Mouse (Mus musculus) urinary bladder, postnatal 14 days (tissue): ENCODE results near the gene Rps21.
"Not testable (repeated sequence)": the region's sequence is repeated elsewhere in the genome, so short reads cannot be mapped to it uniquely, and the experiment has no call there.

Experiments
- DNase-seq: peaks from one replicate; pipeline ENCODE4 v3.0.0; 2021; ENCODE audit warnings: low spot score

Gene Rps21

DNA sequence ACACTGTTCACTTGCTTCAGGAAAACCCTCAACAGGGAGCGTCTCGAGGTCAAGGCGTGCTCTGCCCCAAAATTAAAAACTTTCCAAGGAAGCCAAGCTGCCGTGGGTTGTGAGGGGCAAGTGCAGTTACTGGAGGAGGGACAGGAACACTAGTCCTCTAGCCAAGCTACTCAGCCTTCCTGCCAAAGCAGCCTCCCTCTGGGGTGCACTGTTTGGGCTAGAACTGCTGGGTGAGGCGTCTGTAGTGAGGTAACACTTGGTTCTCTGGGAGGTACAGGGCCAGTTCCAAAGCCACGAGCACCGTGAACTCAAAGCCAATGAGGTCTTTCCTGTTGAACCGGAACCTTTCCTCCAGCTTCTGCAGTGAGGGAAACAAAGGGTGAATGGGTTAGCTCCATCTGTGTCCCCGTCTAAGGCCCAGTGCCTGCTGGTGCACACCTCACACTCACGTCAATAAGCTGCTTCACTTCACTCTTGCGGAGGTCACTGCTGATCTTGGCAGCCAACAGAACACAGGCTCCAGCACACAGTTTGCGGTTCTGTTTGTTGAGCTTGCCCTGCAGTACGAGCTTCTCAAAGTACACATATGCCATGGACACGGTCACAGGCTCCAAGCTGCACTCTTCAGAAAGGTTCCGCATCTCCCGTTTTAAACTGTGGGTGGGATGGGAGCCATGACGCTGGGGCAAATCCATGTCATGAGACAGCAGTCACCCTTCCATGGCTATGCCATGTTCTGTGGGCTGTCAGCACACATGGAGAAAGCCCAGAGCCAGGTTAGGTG lies 2.8 kb downstream of the Rps21 start:
- DNase-seq = not testable (repeated sequence)

DNA sequence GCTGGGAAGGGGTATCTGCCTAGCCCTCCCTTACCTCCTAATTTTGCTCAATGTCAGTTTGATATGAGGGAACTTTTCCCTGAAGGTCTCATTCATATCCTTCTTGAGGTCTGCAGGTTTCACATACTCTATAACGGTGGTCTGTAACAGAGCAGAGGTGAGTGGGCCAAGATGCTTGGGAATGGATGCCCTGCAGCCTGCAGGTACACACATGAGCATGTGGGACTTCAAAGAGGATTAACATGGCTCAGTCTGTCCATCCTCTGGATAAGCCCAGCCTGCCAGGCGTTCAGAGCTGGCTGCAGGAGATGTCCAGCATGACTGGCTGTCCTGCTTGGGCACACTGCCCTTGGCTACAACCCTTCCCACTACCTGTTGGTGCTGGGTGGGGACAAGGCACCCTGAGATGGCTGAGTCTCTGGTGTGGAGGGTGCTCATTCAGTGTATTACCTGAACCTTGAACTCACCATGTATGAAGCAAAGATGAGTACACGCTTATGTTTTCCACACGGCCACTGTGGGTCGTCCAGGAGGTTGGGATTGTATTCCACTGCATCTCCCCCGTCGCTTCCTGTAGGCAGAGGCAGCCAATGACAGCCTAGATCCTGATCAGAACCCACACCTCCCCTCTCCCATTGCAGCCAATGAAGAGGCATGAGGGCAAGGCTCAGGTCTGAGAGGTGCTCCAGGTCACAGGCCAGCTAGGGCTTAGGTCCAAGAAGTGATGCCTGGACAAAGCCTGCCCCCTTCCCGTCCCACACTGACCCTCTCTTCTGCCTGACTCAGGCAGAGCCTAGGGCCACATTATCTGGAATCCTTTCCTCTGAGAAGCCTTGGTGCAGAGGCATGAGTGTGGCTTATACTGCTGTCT lies 3.7 kb downstream of the Rps21 start:
- DNase-seq = no peak

DNA sequence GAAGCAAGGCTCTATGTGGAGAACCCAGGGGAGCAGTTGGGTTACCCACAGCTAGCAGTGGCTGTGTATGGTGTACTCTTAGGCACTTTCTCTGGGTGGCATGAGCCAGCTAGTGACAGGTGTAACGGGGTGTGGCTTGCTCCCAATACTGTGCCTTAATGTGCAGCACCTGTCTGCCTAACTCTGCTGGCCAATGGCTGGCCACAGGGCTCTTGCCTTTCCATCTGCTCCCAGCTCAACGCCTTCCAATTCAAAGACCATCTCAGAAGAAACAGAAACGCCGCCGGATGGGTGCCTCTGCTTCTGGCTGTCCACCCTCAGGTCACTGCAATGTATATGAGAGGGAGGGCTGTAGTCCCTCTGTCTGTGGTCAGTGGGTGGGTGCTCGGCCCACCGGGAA lies 4.7 kb downstream of the Rps21 start:
- no peak for DNase-seq

DNA sequence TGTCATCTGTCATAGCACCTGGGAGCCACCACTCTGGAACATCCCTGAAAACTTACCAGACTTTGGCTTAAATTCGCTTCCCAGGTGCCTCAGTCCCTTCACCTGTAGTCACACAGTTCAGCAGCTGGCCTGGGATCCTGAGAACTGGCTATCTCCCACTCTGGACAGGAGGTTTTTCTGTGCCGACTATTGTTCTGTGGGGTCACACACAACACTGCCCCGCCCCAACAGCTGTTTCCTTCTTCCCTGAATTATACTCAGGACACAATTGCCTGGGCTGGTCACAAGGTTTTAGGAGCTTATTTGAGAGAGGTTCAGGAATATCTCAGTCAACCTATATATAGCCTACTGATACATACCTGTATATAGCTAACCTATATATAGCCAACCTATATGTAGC lies 5.3 kb downstream of the Rps21 start:
- no peak for DNase-seq

DNA sequence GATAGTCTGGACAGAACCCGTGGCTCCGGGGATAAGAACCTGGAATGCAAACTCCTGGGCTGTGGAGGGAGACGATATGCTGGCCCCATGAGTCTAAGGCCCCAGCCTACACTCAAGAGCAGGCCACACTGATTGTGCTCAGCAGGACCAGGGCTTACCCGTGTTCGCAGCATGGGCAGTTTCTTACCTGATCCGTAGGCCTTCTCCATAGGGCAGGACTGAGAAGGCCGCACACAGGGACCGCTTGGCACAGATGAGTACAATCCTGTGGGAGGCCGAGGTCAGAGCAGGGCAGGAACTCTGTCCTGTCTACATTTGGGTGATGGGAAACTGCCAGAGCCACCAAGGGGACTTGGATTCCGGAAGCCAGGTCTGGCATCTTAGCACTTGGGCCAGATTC lies 5.7 kb downstream of the Rps21 start:
- DNase-seq = no peak

DNA sequence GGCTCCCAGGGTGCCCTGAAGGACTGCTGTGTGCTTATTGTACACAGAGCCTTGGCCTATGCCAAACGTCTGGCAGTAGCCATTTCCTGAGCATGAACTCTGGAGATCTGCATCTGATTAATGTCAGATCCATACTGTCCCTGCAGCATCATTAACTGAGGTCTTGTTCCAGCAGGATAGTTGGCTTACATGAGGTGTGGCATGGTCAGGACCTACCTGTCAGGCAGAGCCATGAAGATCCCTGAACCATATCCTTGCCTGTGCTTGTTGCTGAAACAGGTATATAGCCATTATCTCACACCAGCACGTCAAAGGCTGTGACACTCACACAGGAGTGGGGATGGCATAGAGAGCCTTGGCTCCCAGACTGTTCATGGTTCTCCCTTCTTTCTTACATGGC lies 10.8 kb downstream of the Rps21 start:
- DNase-seq = no peak

DNA sequence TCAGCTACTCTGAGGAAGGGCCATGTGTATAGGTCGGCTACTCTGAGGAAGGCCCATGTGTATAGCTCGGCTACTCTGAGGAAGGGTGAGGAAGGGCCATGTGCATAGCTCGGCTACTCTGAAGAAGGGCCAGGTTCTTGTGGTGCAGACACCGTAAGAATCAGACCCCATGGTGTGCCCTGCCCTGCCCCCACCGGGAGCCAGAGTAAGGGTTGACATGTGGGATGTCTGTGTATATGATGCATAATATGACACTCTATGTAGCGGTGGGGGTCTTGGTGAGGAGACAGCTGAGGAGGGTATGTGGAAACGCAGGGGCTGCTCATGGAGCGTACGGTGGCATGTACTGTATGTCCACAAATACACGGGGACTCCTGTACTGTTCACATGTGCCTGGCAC lies 12.2 kb downstream of the Rps21 start:
- no peak for DNase-seq

DNA sequence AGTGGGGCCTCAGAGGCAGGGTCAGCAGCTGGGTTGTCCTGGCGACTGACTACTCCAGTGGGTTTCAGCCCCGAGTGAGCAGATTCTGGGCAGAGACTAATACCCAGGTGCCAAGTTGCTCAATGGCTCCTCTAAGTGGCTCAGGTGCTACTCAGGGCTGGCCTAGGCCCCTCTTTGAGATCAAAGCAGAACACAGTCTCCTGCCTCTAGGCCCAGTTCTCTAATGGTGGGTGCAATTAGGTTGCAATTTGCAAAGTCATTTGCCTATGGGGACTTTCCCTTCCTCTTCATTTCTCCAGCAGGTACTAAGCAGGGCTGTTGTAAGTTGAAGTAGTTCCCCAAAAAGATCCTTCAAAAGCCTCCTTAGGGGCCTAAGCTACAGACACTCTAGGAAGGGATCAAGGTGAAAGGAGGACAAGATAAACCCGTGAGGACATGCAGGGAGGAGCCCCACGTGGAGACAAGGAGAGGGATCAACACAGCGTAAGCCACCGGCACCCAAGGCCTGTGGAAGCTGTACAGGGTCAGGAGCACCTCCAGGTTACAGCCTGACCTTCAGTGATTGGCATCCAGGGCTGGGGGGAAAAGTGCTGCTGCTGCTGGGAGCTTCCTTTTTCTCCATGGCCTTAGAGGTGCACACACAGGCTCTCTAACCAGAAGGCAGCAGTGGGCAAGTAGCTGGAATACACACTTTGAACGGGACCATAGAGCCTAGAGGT lies 13.5 kb downstream of the Rps21 start:
- no peak for DNase-seq

DNA sequence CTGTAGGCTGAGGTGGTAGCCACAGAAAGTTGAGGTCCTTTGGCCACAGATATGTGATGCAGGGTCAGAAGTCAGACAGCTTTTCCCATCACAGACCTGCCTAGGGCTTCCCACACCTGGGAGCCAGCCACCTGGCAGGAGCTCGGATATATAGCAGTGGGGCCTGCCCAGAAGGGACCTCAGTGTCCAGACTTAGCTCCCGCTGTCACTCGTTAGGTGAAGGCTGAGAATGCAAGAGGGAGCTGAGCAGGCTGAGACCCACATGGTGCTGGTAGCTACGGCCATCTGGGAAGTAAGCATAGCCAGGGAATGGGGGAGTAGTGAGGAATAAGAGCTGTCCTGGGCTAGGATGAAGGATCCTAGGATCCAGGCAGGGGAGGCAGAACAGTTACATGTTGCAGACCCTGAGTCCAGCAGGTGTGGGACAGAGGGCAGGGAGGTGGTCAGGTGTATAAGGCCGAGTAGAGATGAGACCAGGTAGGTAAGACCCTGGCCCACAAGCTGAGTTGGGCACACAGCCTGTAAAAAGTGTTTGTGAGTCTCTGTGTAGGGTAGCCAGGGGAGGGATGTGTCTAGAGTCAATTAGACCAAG lies 14.7 kb downstream of the Rps21 start:
- no peak for DNase-seq

DNA sequence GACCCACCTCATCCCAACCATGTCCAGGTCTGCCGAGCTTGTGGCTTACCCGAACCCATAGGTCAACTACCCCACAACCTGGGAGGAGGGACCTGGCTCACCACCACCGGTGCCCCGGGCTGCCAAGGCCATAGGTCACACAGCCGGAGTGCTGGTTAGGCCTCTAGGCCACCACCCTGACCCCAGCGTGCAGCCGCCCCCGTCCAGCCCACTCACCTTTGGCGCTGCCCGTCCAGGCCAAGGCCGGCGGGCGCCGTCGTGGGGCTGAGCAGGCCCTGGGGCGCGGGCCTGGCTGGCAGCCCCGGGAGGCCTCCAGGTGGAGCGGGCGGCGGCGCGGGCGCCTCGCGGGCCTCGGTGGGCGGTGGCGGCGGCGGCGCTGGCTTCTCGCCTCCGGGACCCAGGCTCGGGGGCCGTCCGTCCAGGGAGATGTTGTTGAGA lies 15.7 kb downstream of the Rps21 start:
- no peak for DNase-seq

DNA sequence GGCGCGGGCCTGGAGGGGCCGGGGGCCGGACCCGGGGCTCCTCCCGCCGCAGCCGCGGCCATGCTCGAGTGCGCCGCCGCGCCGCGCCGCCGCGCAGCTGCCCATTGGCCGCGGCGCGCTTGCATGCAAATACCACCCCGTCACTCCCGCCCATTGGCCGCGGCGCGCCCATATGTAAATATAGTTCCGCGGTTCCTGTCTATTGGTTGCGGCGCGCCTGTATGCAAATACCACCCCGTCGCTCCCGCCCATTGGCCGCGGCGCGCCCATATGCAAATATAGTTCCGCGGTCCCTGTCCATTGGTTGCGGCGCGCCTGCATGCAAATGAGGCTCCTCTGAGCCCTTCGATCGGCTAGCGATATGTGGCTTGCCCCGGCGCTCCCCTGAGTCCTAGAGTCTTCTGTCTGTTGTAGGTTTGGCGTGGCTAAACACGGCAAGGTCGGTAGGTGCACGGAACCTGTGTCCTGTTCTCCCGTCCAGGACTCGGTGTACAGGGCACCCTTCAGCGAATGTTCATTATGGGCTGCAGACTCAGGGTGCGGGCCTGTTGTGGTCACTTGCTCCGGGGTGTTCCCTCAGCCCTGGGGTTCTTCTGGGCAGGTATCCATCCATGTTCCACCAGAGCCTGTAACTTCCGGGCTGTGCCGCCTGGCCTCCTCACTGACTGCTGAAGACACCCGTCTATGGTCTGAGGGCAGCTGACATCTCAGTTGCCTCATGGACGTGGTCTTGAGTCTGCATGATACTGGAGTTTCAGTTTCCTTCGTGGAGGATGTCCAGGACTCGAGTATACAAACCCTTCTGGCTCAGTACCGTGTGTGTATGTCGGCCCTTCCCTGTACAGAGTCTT lies 16.4 kb downstream of the Rps21 start, which contains the start of gene Cables2:
Gene Cables2, minus strand, starts transcription at position 103 of the 851 bp plus-strand sequence.
- DNase-seq = peak; percentile 95

DNA sequence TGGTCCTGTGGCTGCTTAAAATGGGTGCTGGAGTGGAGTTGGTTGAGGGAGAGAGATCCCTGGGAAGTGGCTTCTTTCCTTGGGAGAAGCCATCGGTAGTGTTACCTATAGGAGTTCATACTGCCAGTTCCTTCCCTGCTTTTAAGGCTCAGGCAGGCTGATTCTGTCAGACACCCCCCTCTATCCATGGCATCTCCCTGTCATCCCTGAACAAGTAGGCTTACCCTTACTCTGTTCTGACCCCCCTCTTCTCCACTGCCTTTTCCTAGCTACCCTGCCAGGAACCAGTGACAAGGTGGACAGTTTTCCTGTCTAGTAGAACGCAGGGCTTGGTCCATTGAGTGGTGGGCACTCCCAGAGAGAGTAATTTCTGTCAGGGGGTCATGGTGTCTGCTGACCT lies 17.3 kb downstream of the Rps21 start:
- DNase-seq = no peak

DNA sequence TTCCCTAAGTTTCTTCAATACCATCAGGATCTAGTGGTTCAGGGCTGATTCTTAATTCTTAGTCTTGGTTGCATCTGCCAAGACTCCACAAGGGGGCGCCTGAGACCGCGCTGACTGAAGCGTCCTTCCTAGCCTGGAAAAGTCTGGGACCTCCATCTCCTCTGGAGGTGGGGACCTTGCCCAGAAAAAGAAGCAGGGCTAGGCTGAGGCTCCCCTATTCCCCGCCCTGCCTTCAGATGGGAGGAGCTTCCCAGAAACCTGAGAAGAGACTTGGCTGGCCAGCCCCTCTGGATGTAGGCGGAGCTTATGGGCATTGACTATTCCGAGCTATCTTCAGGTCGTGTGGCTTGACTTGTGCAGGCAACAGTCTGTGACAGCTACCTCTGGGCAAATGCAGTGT lies 18.7 kb downstream of the Rps21 start:
- DNase-seq = peak; percentile 87

DNA sequence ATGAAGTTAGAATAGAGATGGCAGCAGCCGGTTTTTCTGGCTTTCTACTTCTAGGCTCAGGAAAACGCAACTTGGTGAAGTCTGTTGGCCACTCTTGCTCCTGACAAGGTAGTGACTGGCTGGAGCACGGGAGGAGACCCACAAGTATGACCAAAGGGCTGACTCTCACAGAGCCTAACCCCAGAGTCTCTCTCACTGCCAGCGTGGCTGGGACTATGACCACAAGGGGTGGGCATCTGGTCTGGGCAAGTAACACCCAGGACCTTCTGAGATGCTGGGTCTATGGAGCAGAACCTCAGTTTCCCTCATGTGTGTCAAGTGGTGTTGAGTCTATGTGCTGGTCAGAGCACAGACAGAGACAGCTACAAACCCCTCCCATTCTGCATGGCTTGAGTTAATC lies 19.2 kb downstream of the Rps21 start:
- no peak for DNase-seq

DNA sequence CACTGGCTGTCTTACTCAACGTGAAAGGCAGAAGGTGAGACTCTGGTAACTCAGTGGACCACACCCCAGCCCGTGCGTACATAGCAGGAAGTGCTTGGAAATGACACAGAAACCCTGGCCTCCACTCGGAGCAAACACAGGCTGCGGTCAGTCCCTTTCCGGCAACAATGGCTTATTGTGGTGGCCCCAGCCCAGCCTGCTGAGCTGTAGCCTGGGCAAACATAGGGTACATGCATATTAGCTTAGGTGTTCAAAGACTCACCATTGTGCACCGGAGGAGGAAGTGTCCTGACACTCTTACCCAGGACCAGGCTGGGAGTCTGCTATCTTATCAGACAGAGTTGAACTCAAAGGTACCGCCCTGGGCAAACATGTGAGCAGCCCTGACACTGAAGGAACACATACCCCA lies 19.7 kb downstream of the Rps21 start:
- peak; percentile 66 for DNase-seq

DNA sequence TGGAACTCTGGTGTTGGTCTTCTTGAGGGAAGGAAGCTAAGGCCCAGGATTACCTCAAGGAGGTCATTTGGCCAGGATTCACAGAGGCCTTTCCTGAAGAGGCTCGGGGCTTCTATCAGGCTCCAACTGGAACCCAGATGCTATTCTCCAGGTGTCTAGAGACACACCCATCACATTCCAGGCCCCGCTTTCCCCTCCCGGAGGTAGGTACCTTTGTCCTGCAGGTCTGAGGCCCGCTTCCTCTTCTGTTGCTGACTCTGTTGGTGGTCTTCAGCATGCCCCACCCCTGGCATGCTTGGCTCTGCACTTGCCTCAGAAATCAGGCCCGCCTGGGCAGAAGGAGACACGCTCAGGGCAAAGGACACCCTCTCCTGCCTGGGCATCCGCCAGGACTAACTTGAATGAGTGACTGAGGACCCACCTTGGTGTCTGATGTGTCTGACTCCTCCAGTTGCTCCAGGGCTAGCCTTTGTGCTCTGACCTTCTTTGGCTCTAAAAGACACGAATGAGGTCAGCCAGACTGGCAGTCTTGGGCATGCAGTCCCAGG lies 20.7 kb downstream of the Rps21 start:
- no peak for DNase-seq

DNA sequence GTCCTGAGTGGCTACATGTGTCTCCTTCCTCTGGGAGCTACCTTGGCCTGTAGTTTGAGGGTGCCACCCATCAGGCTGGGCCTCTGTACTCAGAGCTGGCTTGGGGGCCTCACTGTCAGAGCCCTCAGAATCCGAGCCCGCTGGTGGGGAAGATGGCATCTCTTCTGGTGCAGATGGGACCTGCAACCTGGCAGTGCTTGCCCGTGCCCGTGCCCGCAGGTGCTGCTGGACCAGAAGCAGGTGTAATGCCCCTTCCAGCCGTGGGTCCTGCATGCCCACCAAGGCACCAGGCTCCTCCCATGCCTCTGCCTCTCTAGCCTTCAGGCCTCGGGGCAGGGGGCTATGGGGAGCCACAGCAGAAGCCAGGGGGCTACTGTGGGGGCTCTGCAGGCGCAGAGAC lies 22.1 kb downstream of the Rps21 start:
- no peak for DNase-seq

DNA sequence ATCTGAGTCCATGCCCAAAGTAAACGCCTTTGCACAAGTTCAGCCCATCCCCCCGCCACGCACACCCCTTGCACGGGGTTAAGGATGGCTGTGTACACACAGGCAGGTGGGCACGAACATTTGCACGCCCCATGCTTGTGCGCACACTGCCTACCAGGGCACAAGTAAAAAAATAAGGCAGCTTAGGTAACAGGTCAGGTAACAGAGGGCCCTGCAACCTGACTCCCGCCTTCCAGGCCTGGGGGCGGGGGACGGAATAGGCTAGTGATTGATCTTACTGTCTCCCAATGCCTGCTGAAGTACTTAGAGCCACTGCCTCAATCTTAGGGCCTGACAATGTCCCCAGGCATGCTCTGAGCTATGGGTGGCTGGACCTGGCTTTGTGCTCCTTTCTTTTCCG lies 31.8 kb downstream of the Rps21 start:
- no peak for DNase-seq

DNA sequence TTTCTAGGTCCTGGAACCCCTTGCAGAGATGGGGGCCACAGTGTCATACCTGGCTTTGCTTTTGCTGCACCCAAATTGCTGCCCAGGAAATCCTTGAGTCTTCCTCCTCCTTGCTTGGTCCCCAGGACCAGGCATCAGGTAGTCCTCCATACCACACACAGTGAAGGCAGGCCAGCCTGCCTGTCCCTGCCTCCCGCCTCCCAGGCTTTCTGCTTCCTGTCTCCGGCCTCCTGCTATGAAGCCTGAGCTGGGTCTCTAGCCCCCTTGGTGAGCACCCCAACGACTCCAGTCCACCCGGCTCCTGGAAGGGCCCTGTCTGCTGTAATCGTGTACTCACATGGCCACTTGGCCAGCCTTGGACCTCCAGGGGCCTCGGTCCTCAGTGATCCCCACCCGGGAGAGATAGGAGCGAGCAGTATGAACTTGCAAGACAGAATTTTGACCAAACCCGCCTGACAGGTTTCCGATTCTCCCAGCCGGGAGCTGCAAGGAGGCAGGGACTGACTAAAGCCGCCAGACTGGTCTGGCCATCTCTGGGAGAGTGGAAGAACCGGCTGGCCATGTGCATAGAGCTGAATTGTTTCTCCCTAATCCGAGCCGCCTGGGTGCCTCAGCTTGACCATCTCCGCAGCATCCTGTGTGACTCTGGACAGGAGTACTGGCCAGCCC lies 32.4 kb downstream of the Rps21 start, which contains the start of gene Rbbp8nl:
Gene Rbbp8nl, minus strand, starts transcription at position 440 of the 669 bp plus-strand sequence.
- DNase-seq = peak; percentile 95

DNA sequence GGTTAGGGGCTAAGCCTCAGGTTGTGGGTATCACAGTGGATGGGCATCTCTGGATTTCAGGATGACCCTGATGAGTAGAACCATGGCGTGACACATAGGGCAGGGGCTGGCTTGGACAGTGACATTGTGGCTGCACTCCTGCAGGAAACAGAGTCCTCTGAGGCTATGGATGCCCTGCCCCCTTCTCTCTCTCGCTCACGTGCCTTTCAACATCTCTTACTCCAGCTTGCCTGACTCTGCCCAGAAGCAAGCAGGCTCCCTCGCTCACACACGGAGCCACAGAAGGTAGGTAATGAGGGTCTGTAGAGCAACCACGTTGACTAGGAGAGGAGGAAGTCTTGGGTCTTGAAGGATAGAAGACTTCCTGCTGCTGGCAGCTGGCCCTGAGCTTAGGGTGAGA lies 33.3 kb downstream of the Rps21 start:
- DNase-seq = no peak
